Mouse (Mus musculus) bone marrow macrophage, adult 2 months (primary cell): Measurements from ENCODE around the gene Gipc3. TPM values are rescaled to one million over a fixed set of nuclear protein-coding genes. Genes with fewer than 3 reads are reported as not detected.

ENCODE experiments used
- H3K27ac ChIP-seq: 2 replicates; pipeline ENCODE4 v1.5.1; 2012; ENCODE audit warnings: low read depth, low read length; ENCODE audit not compliant: insufficient read depth
- H3K4me1 ChIP-seq: 2 replicates; pipeline ENCODE4 v1.6.1; 2012; ENCODE audit warnings: low read length; ENCODE audit not compliant: control insufficient read depth, insufficient read depth
- H3K4me3 ChIP-seq: 2 replicates; pipeline ENCODE4 v1.5.1; 2012; ENCODE audit warnings: mild to moderate bottlenecking, low read length, moderate library complexity; ENCODE audit not compliant: insufficient read depth
- CTCF ChIP-seq: IDR thresholded peaks from 2 replicates; pipeline ENCODE4 v1.5.1; 2012; ENCODE audit warnings: low read depth, mild to moderate bottlenecking, low read length, moderate library complexity
- POLR2A ChIP-seq: IDR thresholded peaks from 2 replicates; pipeline ENCODE4 v1.6.1; 2012; ENCODE audit warnings: mild to moderate bottlenecking, low read depth, low read length, borderline replicate concordance
- polyA plus RNA-seq: library from polyadenylated mRNA; stranded (reverse); fragments of >200 nt; gene quantifications from 2 replicates; pipeline ENCODE4 v1.2.4, GENCODE M21; 2012; ENCODE audit not compliant: missing spikeins, insufficient read depth, insufficient read length

Gene Gipc3
- polyA plus RNA-seq, 1 experiment: not detected

DNA sequence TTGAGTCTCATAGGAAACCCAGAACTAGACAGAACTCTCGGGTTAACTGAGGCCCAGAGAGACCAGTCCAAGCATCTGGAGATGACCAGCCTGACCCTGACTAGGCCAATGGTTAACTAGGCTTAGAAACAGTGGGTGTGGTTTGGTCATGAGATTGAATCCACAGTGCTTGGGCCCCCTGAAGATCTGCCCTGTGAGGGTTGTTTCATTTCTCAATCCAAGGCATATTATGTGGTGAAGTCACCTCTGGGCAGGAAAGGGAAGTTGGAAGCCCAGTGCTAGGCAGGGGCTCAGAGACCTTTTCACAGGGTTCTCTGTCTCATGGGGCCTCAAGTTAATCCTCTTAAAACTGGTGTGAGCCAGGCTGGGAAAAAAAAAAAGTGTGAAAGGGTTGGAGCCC, 15.8 kb upstream of the Gipc3 start:
- TF ChIP-seq CTCF: no peak
- TF ChIP-seq POLR2A: no peak
- H3K4me3 ChIP-seq: peak overlapping the region; percentile 76
- H3K27ac ChIP-seq: peak overlapping the region; percentile 99
- H3K4me1 ChIP-seq: peaks cover 37% of the 10 kb centered on the region

DNA sequence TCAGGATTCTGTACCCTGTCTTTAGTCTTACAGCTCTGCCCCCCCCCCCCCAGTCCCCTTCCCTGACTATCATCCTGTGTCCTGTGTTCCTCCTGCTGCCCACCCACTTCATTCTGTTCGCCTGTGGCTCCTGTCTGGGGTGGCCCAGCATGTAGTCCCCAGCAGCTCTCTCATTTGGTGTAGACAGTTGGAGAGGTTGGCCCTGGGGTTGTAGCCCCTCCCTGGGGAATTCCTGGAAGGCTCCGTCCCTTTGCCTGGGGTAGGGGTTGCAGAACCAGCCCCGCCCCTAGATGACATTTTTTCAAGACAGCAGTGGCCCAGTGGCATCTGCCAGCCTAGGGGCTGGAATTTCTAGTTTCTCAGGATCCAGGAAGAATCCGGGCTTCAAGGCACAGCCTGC, 15.1 kb upstream of the Gipc3 start:
- H3K4me1 ChIP-seq: peaks cover 40% of the 10 kb centered on the region
- H3K27ac ChIP-seq: peak overlapping the region; percentile 99
- TF ChIP-seq POLR2A (no peak), CTCF (no peak)
- peak overlapping the region; percentile 76 for H3K4me3 ChIP-seq

DNA sequence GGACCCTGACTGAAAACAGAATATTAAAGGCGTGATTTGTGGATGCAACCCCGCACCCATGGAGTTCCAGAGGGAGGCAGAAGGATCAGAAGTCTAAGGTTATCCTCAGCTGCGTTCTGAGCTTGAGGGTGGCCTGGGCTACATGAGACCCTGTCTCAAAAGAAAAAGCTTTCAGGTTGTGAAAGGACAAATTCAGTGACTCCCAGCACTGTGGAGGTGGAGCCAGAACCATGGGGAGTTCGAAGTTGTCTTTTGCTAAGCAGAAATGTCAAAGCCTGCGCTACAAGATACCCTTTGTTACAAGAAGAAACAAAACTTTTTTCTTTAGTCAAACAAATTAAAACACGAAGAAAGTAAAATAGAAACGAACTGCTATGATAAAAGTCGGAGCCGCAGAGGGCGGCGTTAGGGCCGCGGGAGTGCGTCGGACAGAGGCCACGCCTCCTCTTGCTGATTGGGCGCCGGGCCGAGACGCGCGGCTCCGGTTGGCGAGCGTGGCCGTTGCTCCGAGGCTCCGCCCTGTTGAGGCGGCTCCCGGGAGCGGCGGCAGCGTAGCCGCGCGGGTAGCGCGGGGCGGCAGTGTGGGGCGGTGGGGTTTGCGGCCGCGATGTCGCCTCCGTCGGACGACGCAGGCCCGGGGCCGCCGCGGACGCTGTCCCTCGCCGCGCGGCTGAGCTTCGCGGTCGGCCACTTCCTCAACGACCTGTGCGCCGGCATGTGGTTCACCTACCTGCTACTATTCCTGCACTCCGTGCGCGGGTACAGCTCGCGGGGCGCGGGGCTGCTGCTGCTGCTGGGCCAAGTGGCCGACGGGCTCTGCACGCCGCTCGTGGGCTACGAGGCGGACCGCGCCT, 14.2 kb upstream of the Gipc3 start, which contains the start of gene Mfsd12:
TSS of gene Mfsd12 (plus strand) at position 501 of the 854 bp plus-strand sequence.
- H3K27ac ChIP-seq: peak within 1 kb of the TSS; percentile 99
- H3K4me3 ChIP-seq: peak within 1 kb of the TSS; percentile 76
- TF ChIP-seq CTCF (no peak), POLR2A (no peak)
- peaks cover 39% of the 10 kb centered on the region for H3K4me1 ChIP-seq

GRCm38 (mm10) chr10:81356352-81356990, 13.4 kb upstream of the Gipc3 start:
- Histone ChIP-seq H3K27ac (peak overlapping the region; percentile 98), H3K4me1 (peaks cover 41% of the 10 kb centered on the region), H3K4me3 (peak overlapping the region; percentile 66)
- TF ChIP-seq CTCF (no peak), POLR2A (no peak)

- Histone ChIP-seq H3K4me1 (peaks cover 40% of the 10 kb centered on the region), H3K4me3 (no peak overlapping the region), H3K27ac (peak overlapping the region; percentile 98)
- TF ChIP-seq CTCF (no peak), POLR2A (no peak)
Measured at GRCm38 (mm10) chr10:81355533-81355932, 12.5 kb upstream of the Gipc3 start.

DNA sequence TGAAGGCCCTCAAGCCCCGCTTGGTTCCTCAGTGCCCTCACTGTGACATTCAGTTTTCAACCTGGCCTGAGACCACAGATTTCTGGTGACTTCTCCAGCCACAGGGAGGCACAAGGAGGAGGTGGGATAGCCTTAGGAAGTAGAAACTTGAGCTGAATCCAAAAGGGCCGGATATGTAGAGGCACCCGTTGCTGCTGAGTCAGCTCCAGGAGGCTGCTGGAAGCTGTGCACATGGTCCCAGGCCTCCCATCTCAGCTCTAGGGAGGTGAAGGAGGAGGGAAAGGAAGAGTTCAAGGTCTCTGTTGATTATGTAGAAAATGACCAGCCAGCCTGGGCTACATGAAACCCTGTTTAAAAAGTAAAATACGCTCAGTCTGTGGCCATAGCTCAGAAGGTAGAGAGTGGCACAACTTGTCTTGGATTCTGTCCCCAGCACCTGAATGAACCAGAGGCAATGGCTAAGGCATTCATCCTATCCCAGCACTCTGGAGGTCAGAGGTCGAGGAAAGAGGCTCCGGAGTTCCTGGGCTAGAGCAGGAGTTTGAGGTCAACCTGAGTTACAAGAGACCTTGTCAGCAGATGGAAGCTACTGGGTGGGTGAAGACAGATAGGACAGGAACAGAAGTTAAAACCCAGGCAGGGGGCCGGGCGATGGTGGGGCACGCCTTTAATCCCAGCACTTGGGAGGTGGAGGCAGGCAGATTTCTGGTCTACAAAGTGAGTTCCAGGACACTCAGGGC, 11.8 kb upstream of the Gipc3 start:
- no peak overlapping the region for H3K4me3 ChIP-seq
- H3K4me1 ChIP-seq: peaks cover 40% of the 10 kb centered on the region
- peak overlapping the region; percentile 98 for H3K27ac ChIP-seq
- TF ChIP-seq CTCF (no peak), POLR2A (no peak)

DNA sequence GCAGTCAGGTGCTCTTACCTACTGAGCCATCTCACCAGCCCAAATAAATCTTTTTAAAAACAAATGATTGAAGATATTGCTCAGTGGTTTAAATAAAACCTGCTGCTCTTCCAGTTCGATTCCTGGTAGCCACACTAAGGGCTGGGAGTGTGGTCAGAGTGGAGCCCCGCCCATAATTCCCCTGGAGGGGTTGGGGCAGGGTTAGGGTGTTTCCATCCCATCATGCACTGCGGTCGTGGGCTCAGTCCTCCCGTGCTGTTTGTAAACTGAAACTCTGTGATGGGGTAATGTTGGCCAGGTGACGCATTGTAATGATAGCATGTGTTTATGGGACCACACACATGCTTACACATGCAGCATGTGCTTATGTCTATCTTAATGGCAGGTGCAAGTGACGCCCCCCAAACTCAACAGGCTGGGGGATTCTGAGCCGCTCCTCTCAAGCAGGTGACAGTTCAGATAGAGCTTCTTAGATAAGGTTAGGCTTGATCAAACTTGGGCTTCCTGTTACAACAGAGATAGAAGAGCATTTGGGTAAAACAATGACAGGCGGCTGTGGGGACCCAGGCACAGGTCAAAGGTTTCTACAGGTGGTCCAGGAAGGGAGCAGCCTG, 8.7 kb upstream of the Gipc3 start:
- peak overlapping the region; percentile 59 for H3K27ac ChIP-seq
- peak overlapping the region; percentile 7; the same call in 1 of the 2 replicates for H3K4me3 ChIP-seq
- peaks cover 40% of the 10 kb centered on the region for H3K4me1 ChIP-seq
- no peak for TF ChIP-seq CTCF
- no peak for TF ChIP-seq POLR2A

GRCm38 (mm10) chr10:81350351-81351063, 7.4 kb upstream of the Gipc3 start, which contains the start of gene Hmg20b:
Hmg20b (minus strand) TSS chr10:81350480.
- Histone ChIP-seq H3K4me3 (peak within 1 kb of the TSS; percentile 93), H3K4me1 (peaks cover 33% of the 10 kb centered on the region), H3K27ac (peak within 1 kb of the TSS; percentile 62)
- TF ChIP-seq CTCF (peak; percentile 98), POLR2A (no peak)
